Mouse (Mus musculus) limb, embryonic 14.5 days (tissue): ENCODE results near the gene Olfr844. TPM values are rescaled to one million over a fixed set of nuclear protein-coding genes. Genes with fewer than 3 reads are reported as not detected.

Source experiments
- ATAC-seq: fragments of 200-750 bp; cut with Nextera tagmentation; 2 replicates; pipeline ENCODE4 v1.8.0; 2017; ENCODE audit warnings: low read depth, moderate number of reproducible peaks, moderate TSS enrichment; ENCODE audit not compliant: low FRiP score
- DNase-seq: peaks from one replicate; pipeline ENCODE4 v3.0.0-alpha.2; 2015; ENCODE audit warnings: low spot score
- H3K27ac ChIP-seq: fragments of 300-500 bp; sonication (generic); replicated peaks from 2 replicates; pipeline ENCODE4 v1.5.1; 2014; ENCODE audit warnings: low read depth, mild to moderate bottlenecking, low read length, moderate library complexity, mixed read lengths
- H3K27me3 ChIP-seq: fragments of 300-500 bp; sonication (generic); 2 replicates; pipeline ENCODE4 v1.6.1; 2014; ENCODE audit warnings: low read length, mixed read lengths; ENCODE audit not compliant: control insufficient read depth, insufficient read depth
- H3K36me3 ChIP-seq: fragments of 300-500 bp; sonication (generic); 2 replicates; pipeline ENCODE4 v1.6.1; 2014; ENCODE audit warnings: mild to moderate bottlenecking, low read length, moderate library complexity, mixed read lengths; ENCODE audit not compliant: control insufficient read depth, insufficient read depth
- H3K4me1 ChIP-seq: fragments of 300-500 bp; sonication (generic); 2 replicates; pipeline ENCODE4 v1.6.1; 2014; ENCODE audit warnings: antibody characterized with exemption, low read length, mixed read lengths; ENCODE audit not compliant: control insufficient read depth, insufficient read depth
- H3K4me2 ChIP-seq: fragments of 300-500 bp; sonication (generic); replicated peaks from 2 replicates; pipeline ENCODE4 v1.6.1; 2014; ENCODE audit warnings: low read depth, mild to moderate bottlenecking, low read length, moderate library complexity; ENCODE audit not compliant: severe bottlenecking
- H3K4me3 ChIP-seq: fragments of 300-500 bp; sonication (generic); replicated peaks from 2 replicates; pipeline ENCODE4 v1.5.1; 2014; ENCODE audit warnings: low read length
- H3K9ac ChIP-seq: fragments of 300-500 bp; sonication (generic); 2 replicates; pipeline ENCODE4 v1.6.1; 2014; ENCODE audit warnings: mild to moderate bottlenecking, low read depth, low read length, moderate library complexity; ENCODE audit not compliant: severe bottlenecking
- H3K9me3 ChIP-seq: fragments of 300-500 bp; sonication (generic); 2 replicates; pipeline ENCODE4 v1.6.1; 2016; ENCODE audit warnings: low read length; ENCODE audit not compliant: control insufficient read depth
- POLR2A ChIP-seq: fragments of 200-500 bp; IDR thresholded peaks from 2 replicates; pipeline ENCODE4 v1.8.0; 2012; ENCODE audit warnings: inconsistent platforms, mild to moderate bottlenecking, moderate library complexity, borderline replicate concordance; ENCODE audit not compliant: insufficient read depth, insufficient read length; ENCODE audit errors: extremely low read depth
- WGBS: fragments of 180-500 bp; shearing (Covaris S2); extraction: QIAGEN DNeasy Blood & Tissue Kit; methylation state at CpG from one replicate; pipeline ENCODE4 v1.1.7; 2014; 5-methylcytosine and 5-hydroxymethylcytosine counted together
- polyA plus RNA-seq, 2 experiments: library from polyadenylated mRNA; depleted of rRNA in 1 of 2; stranded (reverse) in 1 of 2; unstranded in 1 of 2; fragments of >200 nt; fragmentation: Nextera tagmentation in 1 of 2; extraction: Ambion mirVana in 1 of 2; gene quantifications; 2 replicates each; pipeline versions ENCODE4 v1.2.1 to v1.2.3; 2012 to 2014

Olfr844 gene
- polyA plus RNA-seq (2012; rRNA removed) = not detected in 2 replicates
- polyA plus RNA-seq (2014; fragmentation: Nextera tagmentation; extraction: Ambion mirVana) = not detected in 2 replicates

GRCm38 (mm10) chr9:19316047-19316446 is at the start of gene Olfr844:
Olfr844 (plus strand) TSS chr9:19316347.
- Histone ChIP-seq H3K27ac (no peak within 1 kb of the TSS), H3K4me1 (no peaks in the 10 kb centered on the region), H3K4me3 (no peak within 1 kb of the TSS), H3K9ac (no peak within 1 kb of the TSS), H3K36me3 (no peaks in the 10 kb centered on the region), H3K27me3 (no peaks in the 10 kb centered on the region), H3K9me3 (peaks cover 5% of the 10 kb centered on the region; the same call in 1 of the 2 replicates), H3K4me2 (no peak within 1 kb of the TSS)
- no peak for DNase-seq
- ATAC-seq = no peak
- no peak for TF ChIP-seq POLR2A

- Histone ChIP-seq H3K27ac (no peak within 1 kb of the TSS), H3K36me3 (no peaks in the 10 kb centered on the region), H3K9me3 (0 out of 2 replicates have a peak, but pooled peaks cover 5% of the 10 kb centered on the region), H3K4me2 (no peak within 1 kb of the TSS), H3K4me3 (no peak within 1 kb of the TSS), H3K9ac (no peak within 1 kb of the TSS), H3K4me1 (no peaks in the 10 kb centered on the region), H3K27me3 (no peaks in the 10 kb centered on the region)
- TF ChIP-seq POLR2A = no peak
- ATAC-seq (no peak), DNase-seq (no peak)
- WGBS = 62% methylated on average over 1 of the region's 1 CpGs
These were observed 20.0 kb downstream of the Olfr844 start, which contains the start of gene Olfr845 for GRCm38 (mm10) chr9:19336157-19336556. Olfr845 (plus strand) TSS chr9:19336457.

- H3K27me3 ChIP-seq = no peaks in the 10 kb centered on the region
- H3K9ac ChIP-seq = no peak within 1 kb of the TSS
- H3K4me1 ChIP-seq = no peaks in the 10 kb centered on the region
- H3K4me2 ChIP-seq = no peak within 1 kb of the TSS
- TF ChIP-seq POLR2A = no peak
- no peaks in the 10 kb centered on the region for H3K9me3 ChIP-seq
- no peak within 1 kb of the TSS for H3K4me3 ChIP-seq
- no peak for ATAC-seq
- no peak within 1 kb of the TSS for H3K27ac ChIP-seq
- no peaks in the 10 kb centered on the region for H3K36me3 ChIP-seq
- 47% methylated on average over 1 of the region's 1 CpGs for WGBS
- DNase-seq = no peak
These were observed 47.8 kb downstream of the Olfr844 start, which contains the start of gene Olfr846 for GRCm38 (mm10) chr9:19363905-19364304. Olfr846 (minus strand) TSS chr9:19364005.

Other genes starting within 250 kb of the Olfr844 start
- gene Olfr836, start 196.0 kb upstream of the Olfr844 start, polyA plus RNA-seq (2012; rRNA removed) = not detected in 2 replicates
- not detected in 2 replicates for gene Olfr836, start 196.0 kb upstream of the Olfr844 start, polyA plus RNA-seq (2014; fragmentation: Nextera tagmentation; extraction: Ambion mirVana)
- gene Olfr837, start 180.0 kb upstream of the Olfr844 start, polyA plus RNA-seq (2012; rRNA removed) = not detected in 2 replicates
- gene Olfr837, start 180.0 kb upstream of the Olfr844 start, polyA plus RNA-seq (2014; fragmentation: Nextera tagmentation; extraction: Ambion mirVana) = not detected in 2 replicates
- not detected in 2 replicates for gene Olfr839-ps1, start 139.0 kb upstream of the Olfr844 start, polyA plus RNA-seq (2012; rRNA removed)
- not detected in 2 replicates for gene Olfr839-ps1, start 139.0 kb upstream of the Olfr844 start, polyA plus RNA-seq (2014; fragmentation: Nextera tagmentation; extraction: Ambion mirVana)
- gene Olfr843, start 64.4 kb upstream of the Olfr844 start, polyA plus RNA-seq (2012; rRNA removed) = not detected in 2 replicates
- not detected in 2 replicates for gene Olfr843, start 64.4 kb upstream of the Olfr844 start, polyA plus RNA-seq (2014; fragmentation: Nextera tagmentation; extraction: Ambion mirVana)
- not detected in 2 replicates for gene Olfr845, start 20.1 kb downstream of the Olfr844 start, polyA plus RNA-seq (2012; rRNA removed)
- not detected in 2 replicates for gene Olfr845, start 20.1 kb downstream of the Olfr844 start, polyA plus RNA-seq (2014; fragmentation: Nextera tagmentation; extraction: Ambion mirVana)
- gene Olfr846, start 47.7 kb downstream of the Olfr844 start, polyA plus RNA-seq (2012; rRNA removed) = not detected in 2 replicates
- gene Olfr846, start 47.7 kb downstream of the Olfr844 start, polyA plus RNA-seq (2014; fragmentation: Nextera tagmentation; extraction: Ambion mirVana) = not detected in 2 replicates
- not detected in 2 replicates for gene Olfr847, start 62.3 kb downstream of the Olfr844 start, polyA plus RNA-seq (2012; rRNA removed)
- not detected in 2 replicates for gene Olfr847, start 62.3 kb downstream of the Olfr844 start, polyA plus RNA-seq (2014; fragmentation: Nextera tagmentation; extraction: Ambion mirVana)
- gene Olfr849, start 123.9 kb downstream of the Olfr844 start, polyA plus RNA-seq (2012; rRNA removed) = not detected in 2 replicates
- not detected in 2 replicates for gene Olfr849, start 123.9 kb downstream of the Olfr844 start, polyA plus RNA-seq (2014; fragmentation: Nextera tagmentation; extraction: Ambion mirVana)
- gene Olfr850, start 161.9 kb downstream of the Olfr844 start, polyA plus RNA-seq (2012; rRNA removed) = not detected in 2 replicates
- not detected in 2 replicates for gene Olfr850, start 161.9 kb downstream of the Olfr844 start, polyA plus RNA-seq (2014; fragmentation: Nextera tagmentation; extraction: Ambion mirVana)
- gene Olfr851, start 176.9 kb downstream of the Olfr844 start, polyA plus RNA-seq (2012; rRNA removed) = not detected in 2 replicates
- gene Olfr851, start 176.9 kb downstream of the Olfr844 start, polyA plus RNA-seq (2014; fragmentation: Nextera tagmentation; extraction: Ambion mirVana) = not detected in 2 replicates
- not detected in 2 replicates for gene Olfr853, start 224.7 kb downstream of the Olfr844 start, polyA plus RNA-seq (2012; rRNA removed)
- not detected in 2 replicates for gene Olfr853, start 224.7 kb downstream of the Olfr844 start, polyA plus RNA-seq (2014; fragmentation: Nextera tagmentation; extraction: Ambion mirVana)